Mouse (Mus musculus) myocyte (in vitro differentiated cells): ENCODE data around the gene Nmral1. TPM values are rescaled to one million over a fixed set of nuclear protein-coding genes. Genes with fewer than 3 reads are reported as not detected.
"Not testable (repeated sequence)": the region's sequence is repeated elsewhere in the genome, so short reads cannot be mapped to it uniquely, and the experiment has no call there.

Source experiments
- H3K27me3 ChIP-seq: one replicate; pipeline ENCODE4 v1.6.1; 2011; ENCODE audit not compliant: control insufficient read depth, insufficient read depth, insufficient read length
- H3K36me3 ChIP-seq: one replicate; pipeline ENCODE4 v1.6.1; 2011; ENCODE audit not compliant: control insufficient read depth, insufficient read depth
- H3K4me2 ChIP-seq: one replicate; pipeline ENCODE4 v1.6.1; 2011; ENCODE audit warnings: low read depth, control low read depth
- H3K4me3 ChIP-seq: one replicate; pipeline ENCODE4 v1.5.1; 2011; ENCODE audit warnings: mild to moderate bottlenecking, control low read depth, moderate library complexity
- H3K79me2 ChIP-seq: one replicate; pipeline ENCODE4 v1.6.1; 2011; ENCODE audit not compliant: control insufficient read depth, insufficient read depth
- H3ac ChIP-seq: one replicate; pipeline ENCODE4 v1.6.1; 2011; ENCODE audit not compliant: control insufficient read depth, insufficient read length
- CEBPB ChIP-seq: IDR thresholded peaks from 2 replicates; pipeline ENCODE4 v1.6.1; 2011; ENCODE audit warnings: mild to moderate bottlenecking, moderate library complexity; ENCODE audit not compliant: poor library complexity, insufficient read depth, severe bottlenecking
- E2F4 ChIP-seq: IDR thresholded peaks from one replicate; pipeline ENCODE4 v1.6.1; 2011; ENCODE audit warnings: mild to moderate bottlenecking, control low read depth, moderate library complexity; ENCODE audit not compliant: insufficient read depth
- MAX ChIP-seq: IDR thresholded peaks from one replicate; pipeline ENCODE4 v1.6.1; 2011; ENCODE audit warnings: low read depth, mild to moderate bottlenecking, control low read depth
- MYOD1 ChIP-seq, 3 experiments: IDR thresholded peaks; one replicate each; pipeline ENCODE4 v1.6.1; 2011; ENCODE audit warnings: control low read depth in 2 of 3, low read depth in 2 of 3, mild to moderate bottlenecking in 2 of 3, moderate library complexity in 1 of 3; ENCODE audit not compliant: insufficient read length in 2 of 3, control insufficient read depth in 1 of 3
- MYOG ChIP-seq, 3 experiments: IDR thresholded peaks; one replicate each; pipeline ENCODE4 v1.6.1; 2011; ENCODE audit warnings: control low read depth in 2 of 3, low read depth in 2 of 3, mild to moderate bottlenecking in 2 of 3; ENCODE audit not compliant: insufficient read length in 2 of 3, control insufficient read depth in 1 of 3, insufficient read depth in 1 of 3
- POLR2A ChIP-seq: IDR thresholded peaks from one replicate; pipeline ENCODE4 v1.6.1; 2011; ENCODE audit warnings: low read depth, mild to moderate bottlenecking, control low read depth, moderate library complexity; ENCODE audit not compliant: insufficient read length
- POLR2AphosphoS2 ChIP-seq: IDR thresholded peaks from one replicate; pipeline ENCODE4 v1.6.1; 2011; ENCODE audit warnings: low read depth, control low read depth; ENCODE audit not compliant: insufficient read length
- REST ChIP-seq: IDR thresholded peaks from one replicate; pipeline ENCODE4 v1.6.1; 2011; ENCODE audit warnings: mild to moderate bottlenecking, control low read depth, moderate library complexity; ENCODE audit not compliant: insufficient read depth, insufficient read length
- SRF ChIP-seq: IDR thresholded peaks from one replicate; pipeline ENCODE4 v1.6.1; 2011; ENCODE audit warnings: low read depth; ENCODE audit not compliant: control insufficient read depth, insufficient read length
- TCF12 ChIP-seq: IDR thresholded peaks from one replicate; pipeline ENCODE4 v1.6.1; 2011; ENCODE audit warnings: mild to moderate bottlenecking, control low read depth; ENCODE audit not compliant: poor library complexity, insufficient read depth, severe bottlenecking
- TCF3 ChIP-seq: IDR thresholded peaks from one replicate; pipeline ENCODE4 v1.6.1; 2011; ENCODE audit warnings: low read depth, control low read depth; ENCODE audit not compliant: insufficient read length
- USF1 ChIP-seq: IDR thresholded peaks from one replicate; pipeline ENCODE4 v1.6.1; 2011; ENCODE audit warnings: low read depth, mild to moderate bottlenecking, control low read depth, moderate library complexity
- polyA plus RNA-seq: library from polyadenylated mRNA; unstranded; fragments of >200 nt; fragmentation: generic; extraction: Trizol; gene quantifications from one replicate; pipeline ENCODE4 v1.2.1, GENCODE M21; 2012; ENCODE audit warnings: missing spikeins

Gene Nmral1
- polyA plus RNA-seq, 1 experiment = 13.3 TPM

GRCm38 (mm10) chr16:4763276-4763675 lies 44.1 kb upstream of the Nmral1 start:
- Histone ChIP-seq H3K4me2 (no peak overlapping the region), H3K79me2 (peaks cover 7% of the 10 kb centered on the region), H3K36me3 (peaks cover 21% of the 10 kb centered on the region), H3K4me3 (no peak overlapping the region), H3ac (no peak overlapping the region), H3K27me3 (no peaks in the 10 kb centered on the region)
- peak; percentile 43 for TF ChIP-seq POLR2AphosphoS2
- TF ChIP-seq SRF = no peak
- TF ChIP-seq TCF12 = no peak

- Histone ChIP-seq H3K36me3 (peaks cover 21% of the 10 kb centered on the region), H3K4me2 (no peak overlapping the region), H3K4me3 (no peak overlapping the region), H3K79me2 (peaks cover 7% of the 10 kb centered on the region), H3ac (no peak overlapping the region), H3K27me3 (no peaks in the 10 kb centered on the region)
- TF ChIP-seq POLR2A (no peak), MAX (no peak), E2F4 (no peak), MYOD1 (IDR thresholded peaks at IDR 0.05; ENCODE audit: control insufficient read depth in 1 of 3, insufficient read length in 2 of 3, low read depth in 2 of 3) (peak in 1 of 3 experiments; percentile 28), USF1 (no peak), POLR2AphosphoS2 (peak; percentile 45)
These were observed 43.3 kb upstream of the Nmral1 start for GRCm38 (mm10) chr16:4762437-4762836.

- not testable (repeated sequence) for H3K27me3 ChIP-seq, H3K79me2 ChIP-seq, H3K4me3 ChIP-seq
These were observed 37.6 kb upstream of the Nmral1 start for GRCm38 (mm10) chr16:4756660-4757335.

GRCm38 (mm10) chr16:4754045-4754444 lies 34.9 kb upstream of the Nmral1 start:
- TF ChIP-seq TCF12 (no peak), POLR2A (no peak), MYOD1 (IDR thresholded peaks at IDR 0.05; ENCODE audit: control insufficient read depth in 1 of 3, insufficient read length in 2 of 3, low read depth in 2 of 3) (no peak), MYOG (IDR thresholded peaks at IDR 0.05; ENCODE audit: control insufficient read depth in 1 of 3, insufficient read depth in 1 of 3, insufficient read length in 2 of 3, low read depth in 2 of 3) (no peak), MAX (no peak), TCF3 (no peak), USF1 (no peak), REST (no peak), SRF (no peak), CEBPB (no peak), E2F4 (no peak), POLR2AphosphoS2 (no peak)
- no peak overlapping the region for H3K4me2 ChIP-seq
- H3ac ChIP-seq = no peak overlapping the region

More at GRCm38 (mm10) chr16:4756660-4757335, 37.6 kb upstream of the Nmral1 start:
- not testable (repeated sequence) for H3K36me3 ChIP-seq, H3K4me2 ChIP-seq, H3ac ChIP-seq

GRCm38 (mm10) chr16:4752155-4752554 lies 33.0 kb upstream of the Nmral1 start:
- Histone ChIP-seq H3K27me3 (no peaks in the 10 kb centered on the region), H3K4me3 (no peak overlapping the region), H3ac (no peak overlapping the region), H3K79me2 (no peaks in the 10 kb centered on the region), H3K36me3 (no peaks in the 10 kb centered on the region), H3K4me2 (no peak overlapping the region)
- no peak for TF ChIP-seq REST
- TF ChIP-seq USF1 = no peak
- no peak for TF ChIP-seq SRF
- TF ChIP-seq POLR2A = no peak
- TF ChIP-seq TCF3 = no peak
- TF ChIP-seq MYOG (IDR thresholded peaks at IDR 0.05; ENCODE audit: control insufficient read depth in 1 of 3, insufficient read depth in 1 of 3, insufficient read length in 2 of 3, low read depth in 2 of 3) = no peak

More at GRCm38 (mm10) chr16:4754045-4754444, 34.9 kb upstream of the Nmral1 start:
- H3K27me3 ChIP-seq = no peaks in the 10 kb centered on the region
- no peaks in the 10 kb centered on the region for H3K79me2 ChIP-seq
- no peaks in the 10 kb centered on the region for H3K36me3 ChIP-seq
- no peak overlapping the region for H3K4me3 ChIP-seq

- Histone ChIP-seq H3K79me2 (peaks cover 8% of the 10 kb centered on the region), H3K36me3 (no peaks in the 10 kb centered on the region), H3K4me2 (no peak overlapping the region), H3K27me3 (no peaks in the 10 kb centered on the region), H3K4me3 (no peak overlapping the region), H3ac (no peak overlapping the region)
- TF ChIP-seq POLR2A (no peak), TCF3 (no peak), CEBPB (no peak), REST (no peak), SRF (no peak), MYOG (IDR thresholded peaks at IDR 0.05; ENCODE audit: control insufficient read depth in 1 of 3, insufficient read depth in 1 of 3, insufficient read length in 2 of 3, low read depth in 2 of 3) (no peak), TCF12 (no peak), USF1 (no peak), E2F4 (no peak), MAX (no peak), MYOD1 (IDR thresholded peaks at IDR 0.05; ENCODE audit: control insufficient read depth in 1 of 3, insufficient read length in 2 of 3, low read depth in 2 of 3) (no peak), POLR2AphosphoS2 (no peak)
These were observed 23.0 kb upstream of the Nmral1 start for GRCm38 (mm10) chr16:4742186-4742585.
